Mouse (Mus musculus): ENCODE data around the gene Gm3327.
"Not testable (repeated sequence)": the region's sequence is repeated elsewhere in the genome, so short reads cannot be mapped to it uniquely, and the experiment has no call there.

GRCm38 (mm10) chr14:44094445-44094844, 29.2 kb upstream of the Gm3327 start:
- TF ChIP-seq POLR2A (IDR thresholded peaks at IDR 0.05; ENCODE audit: low read depth, low read length); CTCF (conservative IDR thresholded peaks at IDR 0.05; ENCODE audit: insufficient read depth, insufficient read length, low read depth, low read length): not testable (repeated sequence)

All from kidney, adult 2 months (tissue).